Mouse (Mus musculus): ENCODE measurements around the gene Rnf213.

Gene Rnf213

DNA sequence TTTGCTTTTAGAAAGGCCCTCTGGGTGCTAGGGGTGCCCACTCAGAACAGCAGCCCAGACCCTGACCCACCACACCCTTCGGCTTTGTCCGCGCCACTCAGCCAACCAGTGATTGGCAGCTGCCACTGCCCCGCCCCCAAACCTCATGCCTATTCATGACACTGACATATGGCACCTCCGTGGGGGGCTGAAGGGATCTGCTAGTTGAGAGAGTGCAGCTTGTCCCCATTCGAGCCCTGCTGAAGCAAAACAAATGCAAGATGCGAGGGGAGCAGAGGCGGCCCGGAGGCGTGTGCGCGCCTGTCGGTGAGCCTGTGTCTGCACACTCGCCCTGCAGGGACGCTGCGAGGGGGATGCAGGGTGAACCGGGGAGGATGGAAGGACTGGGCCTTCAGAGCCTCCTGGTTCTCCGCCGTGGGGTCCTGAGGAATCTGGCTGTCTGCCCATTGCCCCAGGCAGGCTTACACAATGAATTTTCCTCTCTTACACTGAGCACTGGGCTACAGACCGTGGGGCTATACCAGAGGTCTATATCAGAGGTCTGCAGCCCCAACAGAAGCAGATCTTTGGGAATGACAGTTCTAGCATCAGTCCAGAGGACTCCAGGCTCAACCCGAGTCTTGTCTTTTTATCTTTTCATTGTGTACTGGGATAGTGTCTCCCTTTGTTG is 122.2 kb downstream of the Rnf213 start:
- no peak for DNase-seq (ENCODE audit: low read depth)

DNA sequence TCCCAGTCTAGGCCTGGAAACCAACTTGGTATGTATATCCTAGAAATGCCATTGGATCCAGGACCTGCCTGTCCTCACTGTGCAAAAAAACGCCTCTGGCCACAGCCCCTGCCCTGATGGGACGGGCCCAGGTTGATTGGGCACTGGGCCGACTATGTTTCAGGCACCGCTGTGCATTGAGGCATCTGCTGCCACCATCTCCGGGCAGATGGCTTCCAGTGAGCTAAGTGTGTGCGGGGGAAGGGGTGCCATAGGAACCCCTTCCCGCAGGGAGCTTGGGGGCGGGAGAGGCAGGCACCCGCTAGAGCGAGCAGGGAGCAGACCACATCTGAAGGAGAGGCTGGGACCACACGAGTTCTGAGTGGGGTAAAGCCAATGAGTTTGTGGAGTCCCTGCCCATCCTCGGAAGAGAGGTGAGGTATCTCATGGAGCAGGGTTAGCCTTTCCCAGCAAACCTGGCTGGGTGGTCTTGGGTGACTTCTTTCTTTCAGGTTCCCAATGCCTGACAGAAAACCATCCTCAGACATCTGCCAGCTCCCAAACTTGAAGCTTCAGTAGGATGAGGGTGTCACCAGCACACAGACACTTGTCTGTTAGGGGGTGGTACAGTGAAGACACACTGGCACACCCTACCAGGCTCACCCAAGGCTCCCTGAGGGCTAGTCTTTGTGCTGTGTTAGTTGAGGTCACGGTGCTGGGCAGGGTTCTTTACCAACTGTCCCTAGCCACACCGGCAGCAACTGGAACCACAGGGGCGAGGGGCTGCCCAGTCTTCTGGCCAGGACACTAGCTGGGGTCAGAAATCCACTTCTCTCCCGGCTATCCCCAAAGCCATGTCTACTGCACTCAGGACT is 123.2 kb downstream of the Rnf213 start:
- no peak for DNase-seq (ENCODE audit: low read depth)

DNA sequence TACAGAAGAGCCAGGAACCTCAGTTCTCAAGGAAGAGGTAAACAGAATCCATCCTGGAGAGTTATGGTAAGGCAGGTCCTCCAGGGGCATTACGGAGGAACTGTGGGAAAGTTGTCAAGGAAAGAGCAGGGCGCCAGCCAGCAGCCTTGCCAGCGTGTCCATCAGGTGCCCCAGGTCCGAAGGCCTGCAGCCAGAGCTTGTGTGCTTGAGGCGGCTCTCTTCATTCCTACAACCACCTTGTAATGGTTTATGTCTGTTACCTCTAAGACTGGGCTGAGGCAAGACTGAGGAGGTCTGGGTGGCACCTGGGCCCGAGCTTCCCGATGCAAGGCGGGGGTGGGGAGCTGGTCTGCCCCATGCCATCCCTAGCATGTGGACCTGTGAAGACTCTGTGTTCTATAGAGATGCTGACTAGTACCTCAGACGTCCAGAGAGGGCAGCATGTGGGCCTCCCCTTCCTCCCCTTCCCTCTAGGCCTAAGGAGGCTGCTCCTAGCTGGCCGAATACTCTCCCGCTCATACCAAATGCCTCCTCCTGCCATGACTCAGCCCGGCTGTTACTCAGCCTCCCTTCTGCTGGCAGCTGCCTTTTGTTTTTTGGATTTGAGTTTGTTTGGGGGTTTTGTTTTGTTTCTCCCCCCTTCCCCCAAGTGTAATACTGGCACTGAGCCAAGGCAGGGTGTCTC is 123.9 kb downstream of the Rnf213 start:
- DNase-seq (ENCODE audit: low read depth): peak; percentile 92

DNA sequence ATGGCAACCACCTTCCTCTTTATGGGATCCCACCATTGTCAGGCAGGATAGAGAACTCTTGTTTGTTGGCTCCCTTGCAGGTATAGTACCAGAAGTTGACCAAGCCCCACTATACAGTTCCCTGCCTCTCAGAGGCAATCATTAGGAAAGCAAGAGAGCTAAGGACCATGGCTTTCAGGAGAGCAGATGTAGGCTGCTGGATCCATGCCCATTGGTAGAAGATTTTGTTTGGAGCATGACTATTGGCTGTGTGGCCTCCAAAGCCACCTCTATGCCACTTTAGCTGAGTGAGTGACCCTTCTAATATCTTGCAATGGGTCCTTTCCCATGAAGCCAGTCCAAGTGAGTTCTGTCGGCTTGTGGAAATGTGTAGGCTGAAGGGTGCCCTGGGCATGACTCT is 126.5 kb downstream of the Rnf213 start:
- no peak for DNase-seq (ENCODE audit: low read depth)

DNA sequence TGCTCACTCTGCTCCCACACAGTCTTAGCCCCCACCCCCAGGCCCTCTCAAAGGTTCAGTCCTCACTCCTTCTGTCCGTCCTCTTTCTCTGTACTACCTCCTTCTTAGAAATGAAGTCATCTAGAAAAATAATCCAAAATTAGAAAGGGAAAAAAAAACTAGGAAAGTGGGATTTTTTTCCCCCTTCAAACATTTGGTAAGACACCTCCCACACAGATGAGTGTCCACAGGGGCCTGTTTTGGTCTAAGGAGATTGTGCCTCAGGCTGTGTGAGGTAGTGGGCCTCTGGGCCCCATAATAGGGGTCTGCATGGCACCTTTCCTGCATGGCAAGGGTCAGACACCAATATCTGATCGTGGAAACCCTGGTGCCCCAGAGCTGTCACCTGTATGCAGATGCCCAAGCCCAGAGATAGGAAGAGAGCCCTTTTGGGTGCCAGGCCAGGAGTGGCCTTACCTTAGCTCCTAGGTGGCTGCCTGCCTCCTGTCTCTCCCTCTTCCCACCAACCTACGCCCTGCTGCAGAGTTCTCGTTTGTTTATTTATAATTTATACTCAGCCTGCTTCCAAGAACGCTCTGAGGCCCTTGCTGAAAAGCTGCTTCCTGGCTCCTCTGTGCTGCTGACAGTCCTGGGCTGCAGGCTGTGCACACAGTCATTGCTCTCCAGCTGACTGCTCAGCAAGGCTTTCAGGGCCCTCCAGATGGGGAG is 127.3 kb downstream of the Rnf213 start:
- DNase-seq (ENCODE audit: low read depth): peak; percentile 46

DNA sequence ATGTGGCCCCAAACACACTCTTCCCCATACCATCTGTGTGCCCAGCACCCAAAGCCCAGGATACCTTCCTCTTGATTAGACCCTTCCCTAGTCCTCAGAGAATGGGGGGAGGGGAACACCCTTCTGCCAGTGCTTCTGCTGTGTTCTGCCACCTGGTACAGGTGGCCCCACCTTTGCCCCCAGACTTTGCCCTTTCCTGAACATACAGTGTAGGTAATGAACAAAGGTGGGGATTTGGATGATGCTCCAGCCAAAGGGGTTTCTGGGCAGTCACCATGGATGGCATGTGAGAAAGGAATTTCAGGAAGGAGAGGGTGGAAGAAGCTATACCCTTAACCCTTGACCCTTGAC is 127.8 kb downstream of the Rnf213 start:
- no peak for DNase-seq (ENCODE audit: low read depth)

DNA sequence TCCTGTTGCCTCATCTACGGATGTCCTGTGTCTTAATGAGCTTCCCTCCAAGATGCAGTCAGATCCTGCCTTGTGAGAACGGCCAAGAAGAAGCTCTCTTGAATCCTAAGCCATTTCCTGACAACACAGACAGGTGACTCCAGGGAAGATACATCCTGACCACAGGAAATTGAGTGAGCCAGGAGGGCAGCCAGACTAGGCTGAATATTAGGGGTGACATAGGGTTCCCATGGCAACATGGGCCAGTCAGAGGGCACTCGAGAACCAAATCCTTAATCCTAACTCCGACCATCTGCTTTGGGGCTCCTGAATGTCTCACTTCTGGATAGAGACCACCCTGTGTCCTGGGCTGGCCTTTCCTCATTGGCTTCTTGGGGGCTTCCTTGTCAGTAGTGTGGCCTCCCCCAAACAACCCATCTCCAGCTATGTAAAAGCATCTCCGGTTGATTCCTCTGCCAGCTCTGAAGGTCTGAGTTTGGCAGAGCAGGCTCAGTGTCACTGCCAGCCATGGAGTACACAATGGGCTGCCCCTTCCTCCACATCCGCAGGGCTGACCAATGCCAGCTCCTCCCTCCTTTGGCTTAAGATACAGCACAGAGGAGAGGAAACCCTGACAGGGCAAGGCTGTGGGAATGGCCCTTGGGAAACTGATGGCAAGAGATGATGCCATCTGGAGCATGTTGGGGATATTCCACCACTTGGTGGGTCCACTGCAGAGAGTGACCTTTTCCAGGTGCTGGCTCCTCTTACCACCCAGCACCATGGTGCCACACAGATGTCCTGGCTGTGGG is 129.2 kb downstream of the Rnf213 start:
- no peak for DNase-seq (ENCODE audit: low read depth)

DNA sequence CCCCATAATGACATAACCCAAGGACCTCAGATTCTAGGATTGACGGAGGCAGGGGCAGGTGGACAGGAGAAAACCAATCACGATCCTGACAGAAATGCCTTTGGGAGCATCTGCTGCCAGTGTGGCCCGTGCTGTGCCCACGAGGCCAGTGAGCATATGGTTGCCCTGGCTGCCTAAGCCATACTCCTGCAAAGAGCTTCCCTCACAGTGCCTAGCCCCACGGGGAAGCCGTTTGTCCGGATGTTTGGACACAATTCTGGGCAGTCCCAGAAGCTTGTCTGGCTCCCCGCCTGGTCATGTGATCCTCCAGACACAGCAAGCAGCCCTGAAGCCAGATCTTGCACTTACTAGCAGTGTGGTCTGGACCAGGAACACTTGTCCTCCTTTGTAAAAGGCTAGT is 129.9 kb downstream of the Rnf213 start:
- peak; percentile 58 for DNase-seq (ENCODE audit: low read depth)

DNA sequence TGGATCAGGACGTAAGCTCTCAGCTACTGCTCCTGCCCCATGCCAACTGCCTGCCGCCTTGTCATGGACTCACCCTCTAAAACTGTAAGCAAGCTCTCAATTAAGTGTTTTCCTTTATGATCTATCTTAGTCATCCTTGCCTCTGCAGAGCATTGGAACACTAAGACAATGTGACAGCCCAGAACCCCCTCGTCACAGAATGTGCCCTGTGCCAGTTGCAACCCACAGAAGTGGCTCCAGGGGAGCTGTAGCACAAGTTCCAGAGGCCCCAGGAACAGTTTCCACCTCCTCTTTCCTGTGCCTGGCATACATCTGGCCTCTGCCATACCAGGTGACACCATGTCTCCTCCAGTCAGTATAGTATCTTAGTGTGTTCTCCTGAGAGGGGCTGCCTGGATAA is 130.5 kb downstream of the Rnf213 start:
- no peak for DNase-seq (ENCODE audit: low read depth)

DNA sequence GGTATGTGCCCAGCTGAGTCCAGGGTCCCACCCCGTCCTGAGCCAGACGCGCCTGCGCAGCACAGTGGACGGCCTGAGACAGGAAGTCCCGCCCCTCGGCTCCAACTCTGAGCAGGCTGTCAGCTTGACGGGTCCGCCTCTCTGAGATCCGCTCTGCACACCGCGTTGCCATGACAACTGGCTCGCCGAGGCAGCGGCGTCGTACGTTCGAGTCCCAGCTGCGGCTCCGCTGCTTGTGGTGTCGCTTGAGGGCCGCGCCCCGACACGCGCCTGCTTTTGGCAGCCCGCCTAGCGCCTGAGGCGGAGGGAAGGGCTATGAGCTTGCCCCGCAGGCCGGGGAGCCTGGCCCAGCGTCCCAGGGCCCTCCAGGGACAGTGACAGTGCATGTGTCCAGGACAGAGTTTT is 131.6 kb downstream of the Rnf213 start:
- no peak for DNase-seq (ENCODE audit: low read depth)

DNA sequence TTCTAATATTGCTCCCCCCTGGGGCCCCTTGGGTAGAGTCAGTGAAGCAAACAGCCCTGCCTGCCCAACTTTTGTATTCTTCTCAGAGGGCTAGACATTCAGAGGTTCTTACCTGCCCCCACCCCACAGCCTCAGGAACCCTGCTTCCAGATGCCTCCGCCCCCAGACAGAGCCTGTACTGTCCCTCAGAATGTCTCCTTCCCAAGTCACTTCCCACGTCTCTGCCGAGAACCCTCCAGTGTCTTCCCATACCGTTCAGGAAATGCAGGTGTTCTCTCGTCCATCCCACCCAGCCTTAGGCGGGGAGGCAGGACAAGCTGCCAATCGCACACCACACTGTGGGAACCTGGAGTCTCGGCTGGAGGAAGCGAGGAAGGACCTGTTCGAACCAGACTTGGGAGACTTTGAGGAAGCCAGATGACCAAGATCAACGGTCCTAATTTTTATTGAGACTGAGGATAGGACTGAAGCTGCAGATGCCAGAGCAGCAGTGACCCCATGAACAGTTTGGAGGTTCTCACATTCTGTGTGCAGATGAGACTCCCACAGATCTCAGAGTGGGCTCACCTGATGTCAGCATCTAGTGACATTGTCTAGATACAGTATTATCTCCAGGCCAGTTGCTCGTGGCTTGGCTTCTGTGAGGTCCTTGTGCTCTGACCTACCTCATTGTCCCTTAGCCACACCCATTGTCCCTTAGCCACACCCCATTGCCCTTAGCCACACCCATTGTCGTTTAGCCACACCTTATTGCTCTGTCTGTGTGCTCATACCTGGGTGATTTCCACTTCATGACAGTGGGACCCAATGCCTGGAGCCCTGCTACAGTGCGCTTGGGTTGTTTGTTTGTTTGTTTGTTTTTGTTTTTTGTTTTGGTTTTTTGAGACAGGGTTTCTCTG is 133.4 kb downstream of the Rnf213 start:
- DNase-seq (ENCODE audit: low read depth): no peak

DNA sequence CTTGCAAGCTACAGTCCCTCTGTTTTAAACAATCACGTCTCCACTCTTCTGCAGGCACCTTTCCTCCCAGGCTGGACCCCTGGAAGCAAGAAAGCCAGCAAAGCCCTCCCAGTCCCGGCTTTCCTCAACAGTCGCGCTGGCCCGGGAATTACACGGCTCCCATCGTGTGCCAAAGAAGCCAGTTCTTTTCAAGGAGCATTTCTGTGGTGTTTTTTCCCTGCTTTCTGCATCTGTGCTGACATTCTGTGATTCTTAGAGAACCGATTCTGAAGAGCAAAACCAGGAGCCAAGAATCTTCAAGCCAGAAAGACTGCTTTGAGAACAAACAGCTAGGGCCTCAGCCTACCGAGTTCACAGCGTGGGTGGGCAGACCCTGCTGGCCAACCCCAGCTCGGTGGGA is 136.0 kb downstream of the Rnf213 start:
- DNase-seq (ENCODE audit: low read depth): no peak

DNA sequence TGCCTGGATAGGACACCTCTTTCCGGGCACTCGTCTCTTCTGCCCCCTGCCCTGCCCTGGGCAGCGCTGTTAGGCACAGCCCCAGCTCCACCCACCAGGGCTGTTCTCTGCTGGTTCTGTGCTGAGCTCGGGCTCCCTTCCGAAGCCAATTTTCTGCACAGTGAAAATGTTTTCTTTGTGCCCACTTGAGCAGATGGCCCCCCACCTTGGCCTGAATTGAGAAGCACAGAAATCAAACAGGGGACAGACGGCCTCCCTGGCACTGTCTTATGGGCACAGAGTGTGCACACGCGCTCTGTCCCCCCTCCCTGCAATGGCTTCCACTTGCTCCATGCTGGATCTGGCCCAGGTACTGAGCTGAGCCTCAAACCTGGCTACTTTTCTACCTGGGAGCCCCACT is 139.6 kb downstream of the Rnf213 start:
- DNase-seq (ENCODE audit: low read depth): no peak

DNA sequence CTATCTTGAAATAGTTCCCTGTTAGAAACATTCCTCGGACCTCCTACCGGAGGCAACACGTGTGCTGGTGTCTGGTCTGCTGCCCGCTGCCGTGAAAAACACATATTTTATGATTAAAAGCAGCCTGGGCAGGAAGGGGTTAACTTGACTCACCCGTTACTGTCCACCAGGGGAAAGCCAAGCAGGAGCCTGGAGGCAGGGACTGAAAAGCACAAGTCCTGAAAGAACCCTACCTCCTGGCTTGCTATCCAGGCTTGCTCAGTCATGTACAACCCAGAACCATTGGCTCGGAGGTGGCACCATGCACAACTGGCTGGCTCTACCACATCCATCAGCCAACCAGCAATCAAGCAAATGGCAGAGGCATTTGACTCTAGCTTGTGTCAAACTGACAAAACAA is 140.8 kb downstream of the Rnf213 start:
- peak; percentile 59 for DNase-seq (ENCODE audit: low read depth)

Data from NIH3T3 (cell line).